Mouse (Mus musculus): ENCODE measurements around the gene Olfm4.

The Olfm4 gene

DNA sequence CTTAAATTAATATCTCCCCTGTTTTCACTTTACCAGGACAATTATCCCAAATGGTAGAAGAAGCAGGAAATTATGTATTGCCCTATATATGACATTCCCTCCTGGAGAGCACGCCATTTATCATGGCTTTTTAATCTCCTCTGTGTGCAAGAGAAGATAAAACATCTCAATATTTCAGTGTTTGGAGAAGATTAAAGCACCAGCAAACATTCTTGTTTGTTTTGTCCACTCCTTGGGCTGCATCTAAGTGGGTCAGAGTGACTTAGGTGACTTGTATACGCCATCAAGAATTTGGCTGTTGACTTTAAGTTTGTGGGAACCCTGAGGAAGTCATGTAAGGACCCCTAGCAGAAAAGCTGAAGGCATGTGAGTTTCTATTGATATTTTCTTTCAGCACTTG is at the start of gene Olfm4:
Gene Olfm4 (plus strand): TSS at position 301 of the 400 bp plus-strand sequence.
- DNase-seq (ENCODE audit: low spot score in 2 of 2), result no peak

DNA sequence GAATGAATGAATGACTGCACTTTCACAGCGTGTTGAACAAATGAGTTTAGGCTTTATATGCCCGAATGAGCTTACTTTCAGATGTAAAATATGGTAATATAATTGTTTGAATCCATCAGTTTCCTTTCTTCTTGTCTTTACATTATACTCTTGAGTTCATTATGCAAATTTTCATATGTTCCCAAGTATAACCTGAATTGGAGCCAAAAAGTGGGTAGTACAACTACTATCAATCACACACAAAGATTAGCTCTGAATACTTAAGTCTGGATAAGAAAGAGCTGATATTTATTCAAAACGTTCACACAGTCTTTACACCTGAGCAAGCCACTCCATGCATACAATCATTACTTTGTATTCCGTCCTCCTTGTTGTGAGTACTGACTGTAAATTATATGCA is 49.5 kb upstream of the Olfm4 start:
- DNase-seq (ENCODE audit: low spot score in 2 of 2), result no peak

DNA sequence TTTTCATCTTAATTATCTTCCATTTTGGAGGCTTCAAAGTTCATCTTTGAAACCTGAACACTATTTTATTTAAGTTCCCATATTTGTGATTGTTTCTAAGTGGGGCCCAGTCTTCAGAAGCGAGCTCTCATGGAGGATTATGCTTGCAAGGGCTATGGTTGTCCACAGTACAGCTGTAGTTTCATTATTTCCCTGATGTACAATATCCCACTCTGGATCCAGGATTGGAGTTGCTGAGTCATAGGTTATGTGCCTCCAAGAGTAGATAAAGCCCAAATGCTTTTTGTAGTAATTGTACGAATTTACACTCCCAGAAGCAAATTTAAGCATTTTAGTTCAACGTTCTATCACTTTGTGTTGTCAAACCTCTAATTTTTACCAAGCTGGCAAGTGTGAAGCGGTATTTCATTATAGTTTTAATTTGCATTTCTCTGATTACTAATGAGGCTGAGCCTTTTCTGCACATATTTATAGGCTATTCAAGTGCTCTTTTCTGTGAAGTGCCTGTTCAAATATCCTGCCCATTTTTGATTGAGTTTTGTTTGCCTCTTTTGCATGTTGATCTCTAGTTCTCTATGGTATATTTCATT is 46.9 kb upstream of the Olfm4 start:
- no peak for DNase-seq (ENCODE audit: low spot score in 2 of 2)

DNA sequence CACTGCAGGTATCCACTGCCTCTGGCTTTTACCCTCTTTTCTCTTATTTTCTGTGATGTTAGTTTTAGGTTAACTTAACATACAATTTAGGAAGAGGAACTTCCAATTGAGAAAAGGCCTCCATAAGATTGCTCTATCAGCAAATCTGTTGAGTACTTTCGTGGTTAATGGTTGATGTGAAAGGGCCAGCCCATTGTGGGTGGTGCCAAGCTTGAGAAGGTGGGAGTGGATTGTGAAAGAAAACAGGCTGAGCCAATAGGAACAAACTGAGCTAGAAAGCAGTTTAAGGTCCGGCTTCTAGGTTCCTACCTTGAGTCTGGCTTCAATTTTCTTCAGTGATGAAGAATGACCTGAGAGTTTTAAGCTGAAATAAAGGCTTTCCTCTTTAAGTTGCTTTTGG is 38.0 kb upstream of the Olfm4 start:
- no peak for DNase-seq (ENCODE audit: low spot score in 2 of 2)

DNA sequence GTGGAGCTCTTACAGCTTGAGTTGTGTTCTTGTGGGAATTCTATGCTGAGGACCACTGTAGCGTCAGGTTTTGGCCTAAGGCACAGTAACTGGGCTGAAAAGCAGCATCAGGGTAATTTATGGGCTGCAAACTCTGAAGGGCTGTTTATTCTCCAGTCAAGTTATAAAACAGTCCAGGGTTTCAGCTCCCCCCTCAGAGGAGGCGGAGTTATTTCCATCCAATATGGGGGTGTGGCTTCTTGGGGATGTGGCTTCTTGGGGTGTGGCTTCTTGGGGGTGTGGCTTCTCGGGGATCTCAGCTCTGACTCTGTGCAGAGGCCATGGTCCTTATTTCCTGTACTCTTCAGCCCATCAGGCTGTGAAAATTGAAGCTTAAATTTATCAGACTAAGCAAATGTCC is 28.2 kb upstream of the Olfm4 start:
- no peak for DNase-seq (ENCODE audit: low spot score in 2 of 2)

DNA sequence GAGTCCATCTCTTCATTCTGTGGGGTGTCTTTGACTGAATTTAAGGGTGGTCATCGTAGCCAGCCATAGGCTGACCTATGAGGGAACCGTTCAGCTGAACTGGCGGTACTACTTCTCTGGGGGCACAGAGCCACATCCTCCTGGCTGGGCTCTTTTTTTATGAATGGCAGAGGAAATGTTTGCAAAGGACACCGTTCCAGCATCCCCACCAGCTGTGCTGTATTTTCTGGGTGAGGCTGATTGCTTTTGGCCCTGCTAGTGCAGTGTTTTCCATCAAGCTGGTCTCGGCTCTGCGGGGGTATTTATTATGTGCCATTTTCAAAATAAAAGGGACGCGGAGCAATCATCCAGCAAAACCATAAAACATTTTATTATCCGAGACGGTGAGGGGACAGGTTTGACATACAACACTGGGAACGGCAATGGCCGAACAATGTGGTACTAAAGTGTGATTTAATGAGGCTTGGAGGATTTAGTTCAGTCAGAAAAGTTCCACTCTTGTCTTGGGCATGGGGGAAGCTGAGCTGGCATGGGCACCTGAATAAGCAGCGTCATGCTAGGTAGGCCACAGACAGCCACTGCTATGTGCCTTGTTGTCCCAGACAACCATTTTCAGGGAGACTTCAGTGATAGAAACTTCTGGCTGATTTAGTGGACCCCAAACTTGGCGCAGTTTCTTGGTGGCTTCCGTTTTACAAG is 25.9 kb upstream of the Olfm4 start:
- DNase-seq (ENCODE audit: low spot score in 2 of 2), result no peak

DNA sequence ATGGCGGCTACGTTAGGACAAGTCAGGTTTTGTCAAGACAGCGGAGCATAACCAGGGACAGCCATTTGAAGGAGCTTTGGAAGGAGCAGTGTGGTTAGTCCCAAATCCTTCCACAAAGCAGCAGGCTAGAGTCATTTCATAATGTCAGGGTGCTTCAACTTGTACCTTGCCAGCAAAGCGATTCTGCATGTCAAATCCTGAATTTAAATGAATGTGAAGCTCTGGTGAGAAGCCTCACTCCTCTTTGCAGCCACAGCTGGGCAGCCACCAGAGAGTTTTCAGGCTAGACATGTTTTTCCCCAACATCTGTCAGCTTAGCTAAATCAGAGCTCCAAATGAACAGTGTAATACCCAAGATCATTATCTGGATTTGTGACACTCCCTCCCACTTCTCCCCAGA is 22.7 kb upstream of the Olfm4 start:
- DNase-seq (ENCODE audit: low spot score in 2 of 2), result no peak

DNA sequence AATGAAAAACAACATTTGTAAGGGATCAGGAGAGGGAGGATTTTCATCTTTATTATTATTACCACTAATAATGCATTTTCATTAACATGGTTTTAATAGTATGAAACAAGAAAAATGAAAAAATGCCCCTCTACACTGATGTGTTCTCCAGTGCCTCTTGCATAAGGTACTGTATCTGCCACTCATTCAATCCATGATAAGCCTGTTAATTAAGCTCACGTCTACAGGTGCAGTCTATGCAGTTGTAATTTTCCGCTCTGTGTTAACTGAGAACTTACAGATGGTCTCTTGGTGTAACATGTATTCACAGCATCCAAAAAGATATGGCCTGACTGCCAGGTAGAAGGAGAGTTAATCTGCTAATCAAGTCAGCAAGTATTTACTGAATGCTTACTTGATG is 22.3 kb upstream of the Olfm4 start:
- no peak for DNase-seq (ENCODE audit: low spot score in 2 of 2)

DNA sequence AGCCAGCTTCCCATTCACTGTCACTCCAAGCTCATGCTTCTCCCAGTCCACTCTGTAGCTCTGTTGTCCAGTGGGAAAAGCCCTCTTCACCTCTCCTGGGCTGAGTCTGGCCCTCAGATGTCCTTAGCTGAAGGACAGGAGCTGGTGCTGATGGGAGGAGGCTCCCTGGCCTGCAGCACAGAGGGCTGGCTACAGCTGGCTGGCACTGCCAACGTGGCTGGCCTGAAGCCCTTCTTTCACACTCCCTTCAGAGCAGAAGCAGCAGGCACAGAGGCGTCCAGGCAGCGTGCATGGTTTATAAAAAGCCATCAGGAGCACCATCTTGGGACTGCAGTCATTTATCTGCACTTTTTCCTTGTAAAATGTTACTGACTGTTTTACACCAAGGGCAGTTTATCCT is 13.7 kb upstream of the Olfm4 start:
- DNase-seq (ENCODE audit: low spot score in 2 of 2), result no peak

DNA sequence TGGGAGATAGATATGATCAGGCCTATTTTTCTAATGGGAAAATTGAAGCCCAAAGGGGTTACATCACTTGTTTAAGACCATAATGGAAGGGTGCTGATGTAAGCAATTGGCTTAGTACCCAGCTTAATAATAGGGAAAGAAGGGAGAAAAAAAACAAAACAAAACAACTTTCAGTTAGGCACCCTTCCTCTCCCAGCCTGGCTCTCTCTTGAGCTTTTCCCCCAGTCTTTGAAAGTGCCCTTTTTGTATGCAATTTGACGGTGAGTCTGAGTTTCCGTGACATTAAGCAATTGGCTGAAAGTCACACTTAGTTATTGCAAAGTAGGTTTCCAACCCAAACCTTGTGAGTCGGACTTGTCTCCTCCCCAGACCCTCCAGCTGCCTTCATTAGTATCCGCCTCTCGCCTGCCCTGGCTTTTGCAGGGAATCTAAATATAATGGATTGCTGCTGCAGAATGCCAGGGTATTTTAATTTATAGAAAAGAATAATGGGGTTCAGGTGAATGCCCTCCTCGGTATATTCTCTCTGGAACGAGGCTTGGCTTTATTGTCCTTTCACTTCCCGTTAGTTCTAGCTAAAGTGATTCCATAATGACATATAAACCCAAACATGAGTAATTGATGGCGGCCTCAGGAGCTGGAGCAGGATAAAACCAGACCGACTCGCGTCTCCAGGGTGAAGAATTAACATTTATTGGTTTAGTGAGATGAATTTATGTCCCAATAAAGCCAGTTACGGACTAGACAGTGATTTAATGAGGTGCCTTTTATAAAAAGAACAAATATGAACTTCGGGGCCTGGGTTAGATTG is 12.7 kb upstream of the Olfm4 start:
- DNase-seq (ENCODE audit: low spot score in 2 of 2), result no peak

DNA sequence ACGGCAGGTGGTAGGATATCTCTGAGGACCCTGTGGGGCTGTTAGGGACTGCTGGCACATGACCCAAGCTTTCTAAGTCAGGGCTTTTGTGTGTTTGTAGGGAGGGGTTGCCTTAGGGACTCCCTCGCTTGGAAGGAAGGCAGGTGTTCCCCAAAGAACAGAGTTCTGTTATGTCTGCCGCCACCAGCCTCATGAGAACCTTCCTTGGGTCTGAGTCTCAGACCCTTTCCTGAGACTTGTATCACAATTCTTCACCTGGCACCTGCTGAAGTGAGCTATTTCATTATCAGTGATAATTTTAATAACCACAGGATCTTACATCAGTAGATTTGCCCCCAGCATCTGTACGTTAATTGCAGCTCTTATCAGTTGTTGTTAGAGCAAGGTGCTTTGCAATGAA is 2.4 kb upstream of the Olfm4 start:
- no peak for DNase-seq (ENCODE audit: low spot score in 2 of 2)

DNA sequence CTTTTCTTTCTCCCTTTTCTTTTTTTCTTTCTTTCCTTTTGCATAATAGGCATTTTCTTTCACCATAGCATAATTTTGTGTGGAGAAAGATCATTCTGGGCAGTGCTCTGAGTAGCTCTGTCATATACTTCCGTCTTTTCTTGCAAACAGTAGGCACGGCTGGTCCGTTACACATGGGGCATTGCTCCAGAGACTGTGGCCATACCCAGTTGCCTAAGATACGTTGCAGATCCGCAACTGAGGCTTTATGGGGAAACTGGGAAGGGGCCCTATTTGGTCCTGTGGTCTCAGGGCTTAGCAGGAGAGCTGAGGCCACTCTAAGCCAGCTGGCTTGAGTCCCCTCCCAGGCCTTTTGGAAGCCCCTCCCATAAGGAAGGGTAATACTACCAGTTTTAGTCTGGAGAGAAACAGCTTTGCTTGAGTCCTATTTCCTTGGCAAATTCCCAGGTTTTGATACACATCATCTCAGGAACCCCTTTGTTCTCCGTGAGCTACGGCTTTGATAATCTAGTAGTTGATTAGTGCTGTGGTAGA is 1.3 kb downstream of the Olfm4 start:
- no peak for DNase-seq (ENCODE audit: low spot score in 2 of 2)

DNA sequence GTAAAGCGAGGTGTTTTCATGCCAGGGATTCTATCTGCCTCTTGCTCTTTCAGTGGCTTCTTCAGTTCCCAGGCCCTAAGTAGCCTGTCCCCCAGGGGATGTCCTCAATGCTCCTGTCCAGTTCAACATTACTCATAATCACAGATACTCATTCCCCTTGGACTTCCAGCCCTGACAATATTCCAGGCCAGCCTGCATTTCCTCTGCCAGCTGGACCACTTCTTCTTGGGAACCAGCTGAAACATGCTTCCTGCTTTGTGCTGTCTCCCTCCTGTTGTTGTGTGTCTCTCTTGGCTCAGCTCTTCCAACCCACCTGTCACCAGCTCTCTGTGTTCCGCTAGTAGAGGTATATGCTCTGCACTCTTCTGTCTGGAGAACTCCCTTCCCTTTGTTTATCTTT is 1.8 kb downstream of the Olfm4 start:
- no peak for DNase-seq (ENCODE audit: low spot score in 2 of 2)

DNA sequence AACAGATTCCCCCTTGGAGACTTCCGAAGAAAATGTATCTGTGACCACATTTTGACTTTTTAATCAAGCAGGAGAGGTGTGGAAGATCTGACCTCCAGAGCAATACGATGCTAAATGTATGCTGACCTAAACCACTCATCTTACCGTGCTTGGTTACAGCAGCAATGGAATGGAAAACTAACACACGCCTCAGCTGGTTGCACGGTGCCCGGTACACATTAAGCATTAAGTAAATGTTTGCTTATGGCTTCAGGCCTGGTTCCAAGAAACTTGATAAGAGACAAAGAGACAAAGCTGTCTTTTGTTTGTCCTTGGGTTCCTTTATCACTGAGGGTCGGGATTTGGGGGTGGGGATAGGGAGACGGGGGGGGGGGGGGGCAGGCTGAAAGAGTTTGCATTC is 3.0 kb downstream of the Olfm4 start:
- DNase-seq (ENCODE audit: low spot score in 2 of 2), result no peak

DNA sequence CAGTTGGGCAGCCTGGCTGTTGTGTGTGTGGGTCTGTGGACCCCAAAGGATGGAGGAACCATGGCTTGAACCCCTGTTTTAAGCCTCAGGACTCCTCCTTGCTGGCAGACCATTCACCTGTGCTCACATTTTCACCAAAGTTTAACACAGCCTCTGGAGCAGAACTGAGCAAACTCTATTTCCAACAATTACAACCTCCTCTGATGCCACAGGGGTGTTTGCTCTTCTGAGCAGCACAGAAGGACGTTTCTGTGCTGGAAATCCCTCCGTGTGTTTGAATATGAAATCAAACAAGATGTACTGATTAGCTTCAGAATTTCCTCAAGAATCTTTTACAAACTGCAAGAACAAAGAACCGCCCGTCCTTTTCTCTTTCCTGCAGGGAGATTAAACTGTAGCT is 5.9 kb downstream of the Olfm4 start:
- no peak for DNase-seq (ENCODE audit: low spot score in 2 of 2)

DNA sequence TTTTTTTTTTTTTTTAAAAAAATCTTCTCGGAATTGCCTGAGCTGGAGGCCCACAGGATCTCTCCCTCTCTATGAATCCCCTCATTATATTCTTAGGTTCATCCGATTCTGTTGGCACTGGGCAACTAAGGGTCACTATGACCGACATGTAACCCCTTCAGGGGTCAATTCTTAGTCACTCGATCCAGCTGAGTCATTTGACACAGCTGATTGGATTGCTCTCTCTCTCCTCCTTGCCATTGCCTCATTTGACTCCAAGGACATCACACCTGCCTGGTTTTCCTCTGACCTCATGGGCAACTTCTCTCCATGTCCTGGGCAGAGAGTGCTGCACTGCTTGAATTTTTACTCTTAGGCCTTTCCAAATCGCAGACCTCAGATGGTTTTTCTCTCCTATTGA is 6.7 kb downstream of the Olfm4 start:
- DNase-seq (ENCODE audit: low spot score in 2 of 2), result no peak

DNA sequence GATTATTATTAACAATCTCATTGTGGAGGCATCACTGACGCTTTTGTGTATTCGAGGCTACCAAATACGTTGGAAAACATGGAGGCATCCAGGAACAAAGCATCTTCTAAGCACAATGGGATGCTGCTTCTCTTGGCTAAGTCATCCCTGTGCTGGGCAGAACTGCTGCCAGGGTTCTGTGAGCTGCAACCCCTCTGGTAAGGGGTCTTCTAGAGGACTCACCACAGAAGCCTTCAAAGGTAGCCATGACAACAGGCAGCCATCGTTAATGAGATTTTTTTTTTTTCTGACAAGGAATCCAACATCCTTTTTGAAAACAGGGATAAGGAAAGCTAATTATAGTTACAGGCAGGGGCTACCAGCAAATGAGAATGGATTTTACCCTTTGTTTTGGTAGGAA is 13.7 kb downstream of the Olfm4 start:
- no peak for DNase-seq (ENCODE audit: low spot score in 2 of 2)

DNA sequence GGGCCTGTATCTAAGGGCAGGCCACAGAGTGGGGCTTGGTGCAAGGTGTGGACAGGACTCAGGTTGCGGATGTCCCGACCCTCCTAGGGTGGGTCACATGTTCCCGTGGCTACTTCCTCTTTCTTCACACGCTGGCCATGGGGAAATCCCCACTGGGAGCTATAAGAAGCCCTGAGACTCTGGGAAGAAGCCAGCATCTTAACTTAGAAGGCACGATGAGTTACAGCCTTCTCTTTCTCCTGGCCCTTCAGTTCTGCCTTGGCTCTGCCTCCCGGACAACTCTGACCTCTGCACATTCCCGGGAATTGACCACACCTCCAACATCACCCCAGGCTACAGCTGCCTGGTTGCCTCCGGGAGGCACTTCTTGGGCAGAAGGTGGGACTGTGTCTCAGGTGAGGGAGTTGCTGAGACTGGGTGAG is 16.2 kb downstream of the Olfm4 start:
- DNase-seq (ENCODE audit: low spot score in 2 of 2), result no peak

DNA sequence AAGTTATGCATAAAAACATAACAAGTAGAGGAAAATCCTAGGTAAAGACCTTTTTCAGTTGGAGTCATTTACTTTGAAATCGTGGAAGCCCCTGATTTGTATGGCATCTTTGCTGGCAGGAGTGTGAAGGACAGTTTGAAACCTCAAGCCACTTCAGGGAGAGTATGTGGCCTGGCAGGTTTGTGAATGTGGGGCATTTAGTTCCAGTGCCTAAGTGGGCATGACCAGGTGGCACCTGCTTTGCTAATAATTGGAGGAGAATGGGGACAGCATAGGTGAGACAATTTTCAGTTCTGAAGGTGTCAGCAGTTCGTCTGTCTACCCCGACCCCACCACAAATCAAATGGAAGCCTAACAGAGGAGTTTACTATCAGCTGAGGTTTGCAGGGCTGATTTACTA is 23.8 kb downstream of the Olfm4 start:
- DNase-seq (ENCODE audit: low spot score in 2 of 2), result no peak

DNA sequence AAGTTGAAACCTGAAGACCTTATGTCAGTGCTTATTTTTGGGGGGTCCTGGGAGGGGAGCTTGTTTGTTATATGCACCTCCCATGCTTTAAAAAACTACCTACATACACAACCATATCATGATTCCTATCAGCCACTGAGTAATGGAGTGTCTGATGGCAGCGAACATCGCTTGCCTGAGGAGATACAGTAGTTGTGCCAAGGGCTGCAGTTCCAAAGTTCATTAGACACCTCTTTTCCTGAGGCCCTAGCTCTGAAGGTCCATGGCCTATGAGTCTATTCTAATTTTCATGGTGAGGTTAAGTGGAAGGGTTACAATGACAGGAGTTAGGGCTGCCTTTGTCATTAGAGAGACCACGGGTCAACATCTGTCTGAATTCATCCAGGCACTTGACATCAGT is 26.5 kb downstream of the Olfm4 start:
- no peak for DNase-seq (ENCODE audit: low spot score in 2 of 2)

DNA sequence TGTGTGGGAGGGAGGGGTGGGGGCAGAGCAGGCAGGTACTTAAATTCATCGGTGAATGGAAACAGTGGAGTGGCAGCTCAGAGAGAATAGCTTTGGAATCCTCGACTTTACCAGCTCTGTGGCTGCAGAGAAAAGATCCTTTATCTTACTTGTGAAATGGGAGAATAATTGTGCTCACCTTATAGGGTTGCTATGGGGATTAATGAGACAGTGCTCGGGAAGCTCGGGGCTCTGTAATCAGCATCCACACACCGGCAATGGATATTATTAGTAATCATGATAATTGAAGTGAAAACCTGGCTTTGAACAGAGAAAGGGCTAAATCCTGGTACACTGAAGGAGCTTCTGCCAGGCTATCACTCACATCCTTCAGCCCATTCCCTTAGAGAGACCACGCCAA is 31.1 kb downstream of the Olfm4 start:
- no peak for DNase-seq (ENCODE audit: low spot score in 2 of 2)

DNA sequence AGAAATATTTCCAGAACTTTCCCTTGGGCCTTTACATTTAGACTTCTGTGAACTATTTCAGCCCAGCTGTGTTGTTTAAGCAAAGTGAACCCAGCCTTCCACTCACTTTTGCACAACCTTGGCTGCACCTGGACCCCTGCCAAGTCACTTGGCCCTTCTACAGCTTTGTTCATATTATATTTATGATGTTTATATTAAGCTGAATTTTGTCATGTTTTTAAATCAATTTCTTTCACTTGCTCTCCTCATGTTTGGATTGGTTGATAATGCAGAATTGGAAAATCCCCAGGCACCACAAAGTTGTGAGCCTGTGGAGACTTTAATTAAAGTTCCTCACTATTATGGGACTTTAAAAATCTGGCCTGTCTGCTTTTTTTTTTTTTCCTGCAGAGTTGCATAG is 32.2 kb downstream of the Olfm4 start:
- no peak for DNase-seq (ENCODE audit: low spot score in 2 of 2)

DNA sequence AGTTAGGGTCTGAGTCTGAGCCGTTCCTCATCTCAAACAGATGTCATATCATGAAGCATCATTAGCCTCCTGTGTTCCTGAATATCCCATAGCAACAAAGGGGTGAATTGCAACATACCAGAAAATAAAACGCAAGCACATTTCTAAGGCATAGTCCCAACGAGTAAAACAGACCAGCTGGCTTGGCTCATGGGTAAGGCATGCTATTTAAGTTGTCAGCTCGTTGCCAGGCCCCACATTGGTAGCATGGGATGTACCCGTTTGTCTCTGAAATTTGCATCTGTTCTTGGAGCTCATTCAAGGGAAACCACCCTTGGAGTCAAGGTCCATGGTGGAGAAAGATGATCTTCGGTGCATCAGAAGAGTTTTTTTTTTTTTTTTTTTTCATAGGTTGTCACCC is 42.2 kb downstream of the Olfm4 start:
- no peak for DNase-seq (ENCODE audit: low spot score in 2 of 2)

Measured in thymus, postnatal 10 days (tissue).